Mouse (Mus musculus) neural tube, embryonic 11.5 days (tissue): Measurements from ENCODE around the gene Ptges. TPM values are rescaled to one million over a fixed set of nuclear protein-coding genes. Genes with fewer than 3 reads are reported as not detected.

ENCODE experiments used
- ATAC-seq: fragments of 200-750 bp; cut with Nextera tagmentation; 2 replicates; pipeline ENCODE4 v1.8.0; 2017; ENCODE audit warnings: moderate number of reproducible peaks, mild to moderate bottlenecking, moderate TSS enrichment, moderate library complexity; ENCODE audit not compliant: insufficient read depth, low FRiP score, low TSS enrichment
- DNase-seq: peaks from one replicate; pipeline ENCODE4 v3.0.0-alpha.2; 2015; ENCODE audit warnings: low spot score
- H3K27ac ChIP-seq: fragments of 300-500 bp; sonication (generic); 2 replicates; pipeline ENCODE4 v1.5.1; 2014; ENCODE audit warnings: low read depth, mild to moderate bottlenecking, low read length
- H3K27me3 ChIP-seq: fragments of 300-500 bp; sonication (generic); 2 replicates; pipeline ENCODE4 v1.6.1; 2014; ENCODE audit warnings: mild to moderate bottlenecking, low read length, mixed read lengths; ENCODE audit not compliant: control insufficient read depth, insufficient read depth
- H3K36me3 ChIP-seq: fragments of 300-500 bp; sonication (generic); 2 replicates; pipeline ENCODE4 v1.6.1; 2014; ENCODE audit warnings: mild to moderate bottlenecking, low read length, moderate library complexity, mixed read lengths; ENCODE audit not compliant: control insufficient read depth, insufficient read depth
- H3K4me1 ChIP-seq: fragments of 300-500 bp; sonication (generic); 2 replicates; pipeline ENCODE4 v1.6.1; 2014; ENCODE audit warnings: low read length, mixed read lengths; ENCODE audit not compliant: control insufficient read depth, insufficient read depth
- H3K4me2 ChIP-seq: fragments of 300-500 bp; sonication (generic); 2 replicates; pipeline ENCODE4 v1.6.1; 2014; ENCODE audit warnings: low read depth, mild to moderate bottlenecking, moderate library complexity
- H3K4me3 ChIP-seq: fragments of 300-500 bp; sonication (generic); 2 replicates; pipeline ENCODE4 v1.5.1; 2014; ENCODE audit warnings: low read depth, low read length
- H3K9ac ChIP-seq: fragments of 300-500 bp; sonication (generic); 2 replicates; pipeline ENCODE4 v1.6.1; 2014; ENCODE audit warnings: mild to moderate bottlenecking, low read length
- H3K9me3 ChIP-seq: fragments of 300-500 bp; sonication (generic); 2 replicates; pipeline ENCODE4 v1.6.1; 2016; ENCODE audit warnings: low read length; ENCODE audit not compliant: control insufficient read depth
- WGBS: fragments of 180-500 bp; shearing (Covaris S2); extraction: QIAGEN DNeasy Blood & Tissue Kit; methylation state at CpG from one replicate; pipeline ENCODE4 v1.1.7; 2014; 5-methylcytosine and 5-hydroxymethylcytosine counted together
- polyA plus RNA-seq: library from polyadenylated mRNA; unstranded; fragments of >200 nt; fragmentation: Nextera tagmentation; extraction: Ambion mirVana; gene quantifications from 2 replicates; pipeline ENCODE4 v1.2.1, GENCODE M21; 2014

Ptges gene
- polyA plus RNA-seq, 1 experiment from 2014 or later = 2.6 TPM

- no peaks in the 10 kb centered on the region for H3K9me3 ChIP-seq
- no peak overlapping the region for H3K9ac ChIP-seq
- no peaks in the 10 kb centered on the region for H3K27me3 ChIP-seq
- DNase-seq (no peak), ATAC-seq (no peak)
- no peak overlapping the region for H3K4me2 ChIP-seq
- H3K27ac ChIP-seq = no peak overlapping the region
- H3K4me3 ChIP-seq = no peak overlapping the region
- WGBS = 91% methylated on average over 7 of the region's 7 CpGs
- no peaks in the 10 kb centered on the region for H3K4me1 ChIP-seq
- H3K36me3 ChIP-seq = no peaks in the 10 kb centered on the region
Measured at GRCm38 (mm10) chr2:30881215-30881614, 48.4 kb downstream of the Ptges start.

GRCm38 (mm10) chr2:30879481-30879880 is 50.2 kb downstream of the Ptges start:
- H3K27ac ChIP-seq = no peak overlapping the region
- no peak overlapping the region for H3K4me3 ChIP-seq
- no peak for DNase-seq
- H3K27me3 ChIP-seq = no peaks in the 10 kb centered on the region
- no peaks in the 10 kb centered on the region for H3K36me3 ChIP-seq
- H3K4me2 ChIP-seq = no peak overlapping the region
- H3K9ac ChIP-seq = no peak overlapping the region
- 90% methylated on average over 15 of the region's 15 CpGs for WGBS
- H3K4me1 ChIP-seq = 0 out of 2 replicates have a peak, but pooled peaks cover 1% of the 10 kb centered on the region
- H3K9me3 ChIP-seq = no peaks in the 10 kb centered on the region
- ATAC-seq = no peak

GRCm38 (mm10) chr2:30875621-30876432 is 53.8 kb downstream of the Ptges start:
- DNase-seq = no peak
- ATAC-seq = no peak
- 60% methylated on average over 11 of the region's 11 CpGs for WGBS

GRCm38 (mm10) chr2:30875096-30875495 is 54.6 kb downstream of the Ptges start:
- Histone ChIP-seq H3K36me3 (no peaks in the 10 kb centered on the region), H3K27me3 (no peaks in the 10 kb centered on the region), H3K9me3 (no peaks in the 10 kb centered on the region), H3K4me3 (no peak overlapping the region), H3K4me1 (0 out of 2 replicates have a peak, but pooled peaks cover 2% of the 10 kb centered on the region), H3K4me2 (no peak overlapping the region), H3K9ac (no peak overlapping the region), H3K27ac (no peak overlapping the region)
- WGBS = 81% methylated on average over 7 of the region's 7 CpGs
- ATAC-seq (no peak), DNase-seq (no peak)

More at GRCm38 (mm10) chr2:30875621-30876432, 53.8 kb downstream of the Ptges start:
- Histone ChIP-seq H3K4me2 (no peak overlapping the region), H3K27ac (no peak overlapping the region), H3K9me3 (no peaks in the 10 kb centered on the region), H3K9ac (no peak overlapping the region), H3K27me3 (no peaks in the 10 kb centered on the region), H3K4me1 (0 out of 2 replicates have a peak, but pooled peaks cover 2% of the 10 kb centered on the region), H3K4me3 (no peak overlapping the region), H3K36me3 (no peaks in the 10 kb centered on the region)

- H3K36me3 ChIP-seq = no peaks in the 10 kb centered on the region
- DNase-seq = no peak
- no peaks in the 10 kb centered on the region for H3K27me3 ChIP-seq
- H3K4me3 ChIP-seq = no peak overlapping the region
- 52% methylated on average over 10 of the region's 10 CpGs for WGBS
- H3K9ac ChIP-seq = no peak overlapping the region
- no peak overlapping the region for H3K27ac ChIP-seq
- H3K4me1 ChIP-seq = 0 out of 2 replicates have a peak, but pooled peaks cover 2% of the 10 kb centered on the region
- no peaks in the 10 kb centered on the region for H3K9me3 ChIP-seq
- no peak overlapping the region for H3K4me2 ChIP-seq
- no peak for ATAC-seq
Measured at GRCm38 (mm10) chr2:30874445-30874844, 55.2 kb downstream of the Ptges start.

- Histone ChIP-seq H3K9ac (no peak overlapping the region), H3K4me1 (0 out of 2 replicates have a peak, but pooled peaks cover 2% of the 10 kb centered on the region), H3K4me3 (no peak overlapping the region), H3K36me3 (no peaks in the 10 kb centered on the region), H3K4me2 (no peak overlapping the region), H3K27ac (no peak overlapping the region), H3K9me3 (no peaks in the 10 kb centered on the region), H3K27me3 (no peaks in the 10 kb centered on the region)
- DNase-seq (no peak), ATAC-seq (no peak)
- WGBS = 80% methylated on average over 6 of the region's 6 CpGs
Measured at GRCm38 (mm10) chr2:30872669-30873068, 57.0 kb downstream of the Ptges start.

GRCm38 (mm10) chr2:30870863-30871262 is 58.8 kb downstream of the Ptges start:
- ATAC-seq (no peak), DNase-seq (no peak)
- no peaks in the 10 kb centered on the region for H3K36me3 ChIP-seq
- H3K27ac ChIP-seq = no peak overlapping the region
- no peak overlapping the region for H3K4me2 ChIP-seq
- H3K9ac ChIP-seq = no peak overlapping the region
- 80% methylated on average over 8 of the region's 8 CpGs for WGBS
- no peaks in the 10 kb centered on the region for H3K27me3 ChIP-seq
- H3K4me1 ChIP-seq = 0 out of 2 replicates have a peak, but pooled peaks cover 2% of the 10 kb centered on the region
- no peak overlapping the region for H3K4me3 ChIP-seq
- H3K9me3 ChIP-seq = no peaks in the 10 kb centered on the region

GRCm38 (mm10) chr2:30865426-30865825 is 64.2 kb downstream of the Ptges start:
- peaks cover 9% of the 10 kb centered on the region for H3K4me1 ChIP-seq
- H3K4me3 ChIP-seq = no peak overlapping the region
- no peak overlapping the region for H3K27ac ChIP-seq
- 51% methylated on average over 3 of the region's 3 CpGs for WGBS
- no peak overlapping the region for H3K4me2 ChIP-seq
- H3K36me3 ChIP-seq = no peaks in the 10 kb centered on the region
- DNase-seq (no peak), ATAC-seq (no peak)
- H3K9me3 ChIP-seq = no peaks in the 10 kb centered on the region
- H3K9ac ChIP-seq = no peak overlapping the region
- peaks cover 13% of the 10 kb centered on the region for H3K27me3 ChIP-seq

- H3K27ac ChIP-seq = no peak overlapping the region
- no peaks in the 10 kb centered on the region for H3K36me3 ChIP-seq
- peak overlapping the region; percentile 26 for H3K4me3 ChIP-seq
Measured at GRCm38 (mm10) chr2:30864968-30865381, 64.7 kb downstream of the Ptges start.

More at GRCm38 (mm10) chr2:30864968-30865381, 64.7 kb downstream of the Ptges start:
- 2% methylated on average over 35 of the region's 35 CpGs for WGBS
- peaks cover 9% of the 10 kb centered on the region for H3K4me1 ChIP-seq
- H3K27me3 ChIP-seq = peaks cover 13% of the 10 kb centered on the region
- no peaks in the 10 kb centered on the region for H3K9me3 ChIP-seq
- DNase-seq (peak; percentile 45), ATAC-seq (no peak)
- peak overlapping the region; percentile 41 for H3K4me2 ChIP-seq
- peak overlapping the region; percentile 33 for H3K9ac ChIP-seq
